Mouse (Mus musculus) heart, adult 10 weeks (tissue): ENCODE results near the gene Cd55b. TPM values are rescaled to one million over a fixed set of nuclear protein-coding genes. Genes with fewer than 3 reads are reported as not detected.

Source experiments
- polyA plus RNA-seq: library from polyadenylated mRNA; stranded (reverse); fragments of 350-450 nt; fragmentation: Illumina TruSeq; extraction: RNeasy Lipid Tissue Mini Kit (QIAGEN cat#74804); gene quantifications from one replicate; pipeline ENCODE4 v1.2.3, GENCODE M21; 2014; ENCODE audit warnings: low read depth, low replicate concordance

The Cd55b gene
- polyA plus RNA-seq = not detected

DNA sequence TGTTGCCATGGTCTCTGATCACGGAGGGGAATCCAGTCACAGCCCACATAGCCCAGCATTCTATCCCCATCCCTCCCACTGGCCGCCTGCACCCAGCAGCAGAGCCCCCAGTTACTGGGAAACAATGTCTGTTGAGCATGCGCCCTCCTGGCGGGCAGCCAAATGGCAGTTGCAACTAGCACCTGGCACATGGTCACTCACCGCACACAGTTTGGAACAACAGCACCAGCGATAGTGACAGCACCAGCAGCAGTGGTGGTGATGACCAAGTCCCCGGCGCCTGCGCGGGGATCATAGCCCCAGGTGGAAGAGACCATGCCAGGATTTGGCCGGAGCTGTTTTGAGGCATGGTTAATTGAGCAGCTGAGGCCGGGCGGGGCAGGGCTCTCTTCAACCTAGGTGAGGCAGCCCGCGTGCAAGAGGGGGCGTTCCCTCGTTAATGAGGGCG lies at the start of gene Cd55b:
Cd55b (minus strand) TSS at position 346 of the 448 bp plus-strand sequence.

DNA sequence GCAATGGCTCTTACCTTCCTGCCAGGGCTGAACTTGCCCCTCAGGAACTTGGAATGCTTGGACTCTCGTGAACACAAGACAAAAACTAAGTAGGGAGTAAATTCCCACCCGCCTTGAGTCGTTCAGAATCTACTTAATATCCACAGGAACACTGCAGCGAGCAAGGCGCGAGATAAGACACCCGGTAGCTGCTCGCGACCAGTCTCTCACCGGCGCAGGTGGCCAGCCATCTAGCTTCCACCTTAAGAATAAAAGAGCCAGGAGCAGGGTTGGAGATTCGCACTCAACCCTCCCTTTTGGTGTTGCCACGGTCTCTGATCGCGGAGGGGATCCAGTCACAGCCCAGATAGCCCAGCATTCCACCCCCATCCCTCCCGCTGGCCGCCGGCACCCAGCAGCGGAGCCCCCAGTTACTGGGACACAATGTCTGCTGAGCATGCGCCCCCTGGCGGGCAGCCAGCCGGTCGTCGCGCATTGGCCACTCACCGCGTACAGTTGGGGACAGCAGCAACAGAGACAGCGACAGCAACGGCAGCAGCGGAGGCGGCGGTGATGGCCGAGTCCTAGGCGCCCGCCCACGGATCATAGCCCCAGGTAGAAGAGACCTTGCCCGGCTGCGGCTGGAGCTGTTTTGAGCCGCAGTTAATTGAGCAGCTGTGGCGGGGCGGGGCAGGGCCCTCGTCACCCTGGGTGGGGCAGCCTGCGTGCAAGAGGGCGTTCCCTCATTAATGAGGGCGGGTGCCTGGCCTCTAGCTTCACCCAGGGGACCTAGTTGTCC lies 39.5 kb upstream of the Cd55b start, which contains the start of gene Cd55:
Cd55 (minus strand) TSS at position 661 of the 778 bp plus-strand sequence.

Other genes starting within 250 kb of the Cd55b start
- gene Cd55, start 39.7 kb upstream of the Cd55b start, polyA plus RNA-seq = 14.5 TPM
- gene Zp3r, start 206.6 kb upstream of the Cd55b start, polyA plus RNA-seq = not detected
- 0.29 TPM for gene C4bp, start 238.6 kb upstream of the Cd55b start, polyA plus RNA-seq